Mouse (Mus musculus): ENCODE results near the gene Mfsd11. TPM values are rescaled to one million over a fixed set of nuclear protein-coding genes. Genes with fewer than 3 reads are reported as not detected.
A peak's percentile ranks its signal among the peaks of the same experiment; 100 is the strongest.

The Mfsd11 gene
- polyA plus RNA-seq, 1 experiment from 2014 or later: 26.8 TPM

GRCm38 (mm10) chr11:116812793-116813529 lies 39.3 kb upstream of the Mfsd11 start:
- Histone ChIP-seq H3K4me3 (peak overlapping the region; percentile 29; the same call in 1 of the 2 replicates), H3K27me3 (replicated peaks; ENCODE audit: low read depth, poor library complexity, severe bottlenecking) (peaks cover 24% of the 10 kb centered on the region; the same call in 1 of the 2 replicates), H3K9me3 (no peaks in the 10 kb centered on the region), H3K4me1 (peaks cover 81% of the 10 kb centered on the region), H3K36me3 (replicated peaks) (no peaks in the 10 kb centered on the region), H3K27ac (replicated peaks) (peak overlapping the region; percentile 83)
- peak; percentile 71 for DNase-seq (ENCODE audit: low spot score)
- WGBS: 50% methylated on average over 21 of the region's 21 CpGs

- Histone ChIP-seq H3K4me3 (peak overlapping the region; percentile 37), H3K27ac (replicated peaks) (peak overlapping the region; percentile 83), H3K36me3 (replicated peaks) (no peaks in the 10 kb centered on the region), H3K27me3 (replicated peaks; ENCODE audit: low read depth, poor library complexity, severe bottlenecking) (peaks cover 24% of the 10 kb centered on the region; the same call in 1 of the 2 replicates), H3K4me1 (peaks cover 77% of the 10 kb centered on the region), H3K9me3 (no peaks in the 10 kb centered on the region)
- DNase-seq (ENCODE audit: low spot score): no peak
- 75% methylated on average over 13 of the region's 13 CpGs for WGBS
Observed at GRCm38 (mm10) chr11:116813610-116814009, 38.6 kb upstream of the Mfsd11 start.

- Histone ChIP-seq H3K36me3 (replicated peaks) (no peaks in the 10 kb centered on the region), H3K27me3 (replicated peaks; ENCODE audit: low read depth, poor library complexity, severe bottlenecking) (peaks cover 24% of the 10 kb centered on the region; the same call in 1 of the 2 replicates), H3K4me1 (peaks cover 82% of the 10 kb centered on the region), H3K9me3 (no peaks in the 10 kb centered on the region), H3K4me3 (peak overlapping the region; percentile 37), H3K27ac (replicated peaks) (peak overlapping the region; percentile 83)
- 5% methylated on average over 20 of the region's 20 CpGs for WGBS
- peak; percentile 75 for DNase-seq (ENCODE audit: low spot score)
Observed at GRCm38 (mm10) chr11:116814076-116814883, 38.0 kb upstream of the Mfsd11 start.

- H3K4me1 ChIP-seq: peaks cover 88% of the 10 kb centered on the region
- no peaks in the 10 kb centered on the region for H3K36me3 ChIP-seq (replicated peaks)
- H3K27me3 ChIP-seq (replicated peaks; ENCODE audit: low read depth, poor library complexity, severe bottlenecking): 0 out of 2 replicates have a peak, but pooled peaks cover 19% of the 10 kb centered on the region
- peak overlapping the region; percentile 37 for H3K4me3 ChIP-seq
- DNase-seq (ENCODE audit: low spot score): no peak
- no peaks in the 10 kb centered on the region for H3K9me3 ChIP-seq
- peak overlapping the region; percentile 83 for H3K27ac ChIP-seq (replicated peaks)
- WGBS: 26% methylated on average over 7 of the region's 7 CpGs
Observed at GRCm38 (mm10) chr11:116814884-116815415, 37.3 kb upstream of the Mfsd11 start.

- no peaks in the 10 kb centered on the region for H3K36me3 ChIP-seq (replicated peaks)
- H3K27ac ChIP-seq (replicated peaks): no peak overlapping the region; the same call in 1 of the 2 replicates
- 0 out of 2 replicates have a peak, but pooled peaks cover 6% of the 10 kb centered on the region for H3K27me3 ChIP-seq (replicated peaks; ENCODE audit: low read depth, poor library complexity, severe bottlenecking)
- 65% methylated on average over 5 of the region's 5 CpGs for WGBS
- no peaks in the 10 kb centered on the region for H3K9me3 ChIP-seq
- peaks cover 88% of the 10 kb centered on the region for H3K4me1 ChIP-seq
- H3K4me3 ChIP-seq: no peak overlapping the region
- no peak for DNase-seq (ENCODE audit: low spot score)
Observed at GRCm38 (mm10) chr11:116816769-116817168, 35.5 kb upstream of the Mfsd11 start.

- 95% methylated on average over 5 of the region's 5 CpGs for WGBS
- Histone ChIP-seq H3K27ac (replicated peaks) (no peak overlapping the region), H3K36me3 (replicated peaks) (no peaks in the 10 kb centered on the region), H3K4me1 (peaks cover 88% of the 10 kb centered on the region), H3K4me3 (no peak overlapping the region), H3K27me3 (replicated peaks; ENCODE audit: low read depth, poor library complexity, severe bottlenecking) (0 out of 2 replicates have a peak, but pooled peaks cover 6% of the 10 kb centered on the region), H3K9me3 (no peaks in the 10 kb centered on the region)
- no peak for DNase-seq (ENCODE audit: low spot score)
Observed at GRCm38 (mm10) chr11:116817567-116817966, 34.7 kb upstream of the Mfsd11 start.

GRCm38 (mm10) chr11:116818722-116819121 lies 33.5 kb upstream of the Mfsd11 start:
- Histone ChIP-seq H3K27me3 (replicated peaks; ENCODE audit: low read depth, poor library complexity, severe bottlenecking) (no peaks in the 10 kb centered on the region), H3K4me3 (no peak overlapping the region), H3K36me3 (replicated peaks) (peaks cover 3% of the 10 kb centered on the region; the same call in 1 of the 2 replicates), H3K9me3 (no peaks in the 10 kb centered on the region), H3K27ac (replicated peaks) (peak overlapping the region; percentile 27; the same call in 1 of the 2 replicates), H3K4me1 (peaks cover 78% of the 10 kb centered on the region)
- no peak for DNase-seq (ENCODE audit: low spot score)
- 76% methylated on average over 8 of the region's 8 CpGs for WGBS

GRCm38 (mm10) chr11:116819932-116820593 lies 32.2 kb upstream of the Mfsd11 start:
- DNase-seq (ENCODE audit: low spot score): no peak
- peaks cover 67% of the 10 kb centered on the region for H3K4me1 ChIP-seq

GRCm38 (mm10) chr11:116821057-116821940 lies 30.9 kb upstream of the Mfsd11 start:
- H3K4me1 ChIP-seq: peaks cover 67% of the 10 kb centered on the region
- peaks cover 3% of the 10 kb centered on the region; the same call in 1 of the 2 replicates for H3K36me3 ChIP-seq (replicated peaks)
- DNase-seq (ENCODE audit: low spot score): no peak
- H3K27me3 ChIP-seq (replicated peaks; ENCODE audit: low read depth, poor library complexity, severe bottlenecking): no peaks in the 10 kb centered on the region; the same call in 1 of the 2 replicates
- H3K9me3 ChIP-seq: no peaks in the 10 kb centered on the region
- whole genome bisulfite sequencing: 72% methylated on average over 13 of the region's 13 CpGs
- peak overlapping the region; percentile 60 for H3K27ac ChIP-seq (replicated peaks)
- H3K4me3 ChIP-seq: 0 out of 2 replicates have a peak overlapping the region, but pooled peaks have one; percentile 3

More at GRCm38 (mm10) chr11:116819932-116820593, 32.2 kb upstream of the Mfsd11 start:
- no peak overlapping the region for H3K4me3 ChIP-seq
- no peaks in the 10 kb centered on the region for H3K27me3 ChIP-seq (replicated peaks; ENCODE audit: low read depth, poor library complexity, severe bottlenecking)
- WGBS: 87% methylated on average over 5 of the region's 5 CpGs
- H3K36me3 ChIP-seq (replicated peaks): peaks cover 3% of the 10 kb centered on the region; the same call in 1 of the 2 replicates
- 0 out of 2 replicates have a peak overlapping the region, but pooled peaks have one; percentile 15 for H3K27ac ChIP-seq (replicated peaks)
- H3K9me3 ChIP-seq: no peaks in the 10 kb centered on the region

- Histone ChIP-seq H3K27me3 (replicated peaks; ENCODE audit: low read depth, poor library complexity, severe bottlenecking) (no peaks in the 10 kb centered on the region; the same call in 1 of the 2 replicates), H3K4me1 (peaks cover 67% of the 10 kb centered on the region), H3K36me3 (replicated peaks) (peaks cover 3% of the 10 kb centered on the region; the same call in 1 of the 2 replicates), H3K4me3 (0 out of 2 replicates have a peak overlapping the region, but pooled peaks have one; percentile 3), H3K27ac (replicated peaks) (no peak overlapping the region), H3K9me3 (no peaks in the 10 kb centered on the region)
- no peak for DNase-seq (ENCODE audit: low spot score)
- WGBS: 71% methylated on average over 10 of the region's 10 CpGs
Observed at GRCm38 (mm10) chr11:116822215-116822614, 30.0 kb upstream of the Mfsd11 start.

GRCm38 (mm10) chr11:116822626-116823025 lies 29.6 kb upstream of the Mfsd11 start:
- H3K4me3 ChIP-seq: no peak overlapping the region
- 93% methylated on average over 10 of the region's 10 CpGs for WGBS
- no peaks in the 10 kb centered on the region; the same call in 1 of the 2 replicates for H3K27me3 ChIP-seq (replicated peaks; ENCODE audit: low read depth, poor library complexity, severe bottlenecking)
- no peak for DNase-seq (ENCODE audit: low spot score)
- peaks cover 70% of the 10 kb centered on the region for H3K4me1 ChIP-seq
- no peaks in the 10 kb centered on the region for H3K9me3 ChIP-seq
- peaks cover 3% of the 10 kb centered on the region; the same call in 1 of the 2 replicates for H3K36me3 ChIP-seq (replicated peaks)
- no peak overlapping the region for H3K27ac ChIP-seq (replicated peaks)
